Mouse (Mus musculus): ENCODE results near the gene Pbx3.

The Pbx3 gene

DNA sequence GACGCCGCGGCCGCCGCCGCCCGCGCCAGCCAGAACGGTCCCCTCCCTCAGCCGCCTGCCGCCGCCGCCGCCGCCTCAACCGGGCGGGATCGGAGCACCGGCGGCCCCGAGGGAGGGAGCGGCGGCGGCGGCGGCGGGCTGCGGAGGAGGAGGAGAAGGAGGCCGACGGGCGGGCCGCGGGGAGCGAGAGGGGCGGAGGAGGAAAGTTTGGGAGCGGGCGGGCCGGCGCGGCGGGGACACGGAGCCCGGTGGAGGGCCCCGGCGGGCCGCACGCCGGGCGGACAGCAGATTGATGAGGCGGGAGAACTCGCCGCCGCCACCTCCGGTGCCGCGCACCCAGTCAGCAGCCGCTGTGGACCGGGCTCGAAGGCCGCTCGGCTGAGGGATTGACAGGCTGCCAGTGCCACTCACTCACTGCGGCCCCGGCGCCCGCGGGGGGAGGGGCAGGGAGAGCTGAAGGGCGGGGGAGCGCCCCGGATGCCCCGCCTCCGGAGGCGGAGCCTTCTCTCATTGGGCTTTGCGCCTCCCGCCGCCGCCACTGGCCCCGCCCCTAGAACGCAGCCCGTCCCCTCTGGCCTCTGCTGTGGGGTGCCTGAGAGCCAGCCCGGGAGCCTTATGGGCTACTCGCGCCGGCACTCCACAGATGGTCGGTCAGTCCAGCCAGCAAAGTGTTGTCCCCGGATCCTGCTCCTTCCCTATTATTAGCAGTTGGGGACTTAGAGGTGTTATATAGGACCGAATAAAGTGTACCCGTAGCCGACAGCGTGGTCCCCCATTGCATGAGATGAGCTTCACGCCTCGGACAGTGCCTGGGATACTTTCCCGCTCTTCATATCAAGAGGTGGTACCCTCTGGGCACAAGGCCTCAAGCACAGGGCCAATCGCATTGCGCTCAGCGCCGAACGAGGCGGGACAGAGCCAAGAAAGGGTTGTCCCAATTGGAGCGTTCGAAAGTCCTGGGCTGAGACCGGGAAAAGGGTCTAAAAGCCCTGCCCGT lies at the start of gene Pbx3:
TSS of gene Pbx3 (minus strand) at position 838 of the 997 bp plus-strand sequence.
- DNase-seq (ENCODE audit: low spot score) = peak; percentile 92

GRCm38 (mm10) chr2:34420256-34420655 lies 47.3 kb upstream of the Pbx3 start:
- no peak for DNase-seq (ENCODE audit: low spot score)

GRCm38 (mm10) chr2:34409741-34410340 lies 36.9 kb upstream of the Pbx3 start:
- no peak for DNase-seq (ENCODE audit: low spot score)

DNA sequence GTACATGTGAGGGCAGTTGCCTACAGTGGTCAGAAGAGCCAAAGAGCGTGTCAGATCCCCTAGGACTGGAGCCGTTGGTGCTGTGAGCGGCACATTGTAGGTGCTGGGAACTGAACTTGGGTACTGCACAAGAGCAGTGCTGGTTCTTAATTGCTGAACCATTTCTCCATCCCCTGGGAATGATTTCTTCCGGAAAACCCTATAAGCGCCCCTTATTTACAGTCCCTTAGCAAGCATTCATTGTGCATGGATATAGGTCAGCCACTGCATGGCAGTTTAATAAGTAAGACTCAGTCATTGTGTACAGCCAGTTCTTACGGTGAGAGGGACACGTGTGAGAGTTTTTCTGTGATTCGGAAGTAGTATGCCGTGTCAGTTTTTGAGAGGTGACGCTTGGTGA lies 35.4 kb upstream of the Pbx3 start:
- DNase-seq (ENCODE audit: low spot score) = no peak

GRCm38 (mm10) chr2:34407596-34407995 lies 34.7 kb upstream of the Pbx3 start:
- no peak for DNase-seq (ENCODE audit: low spot score)

DNA sequence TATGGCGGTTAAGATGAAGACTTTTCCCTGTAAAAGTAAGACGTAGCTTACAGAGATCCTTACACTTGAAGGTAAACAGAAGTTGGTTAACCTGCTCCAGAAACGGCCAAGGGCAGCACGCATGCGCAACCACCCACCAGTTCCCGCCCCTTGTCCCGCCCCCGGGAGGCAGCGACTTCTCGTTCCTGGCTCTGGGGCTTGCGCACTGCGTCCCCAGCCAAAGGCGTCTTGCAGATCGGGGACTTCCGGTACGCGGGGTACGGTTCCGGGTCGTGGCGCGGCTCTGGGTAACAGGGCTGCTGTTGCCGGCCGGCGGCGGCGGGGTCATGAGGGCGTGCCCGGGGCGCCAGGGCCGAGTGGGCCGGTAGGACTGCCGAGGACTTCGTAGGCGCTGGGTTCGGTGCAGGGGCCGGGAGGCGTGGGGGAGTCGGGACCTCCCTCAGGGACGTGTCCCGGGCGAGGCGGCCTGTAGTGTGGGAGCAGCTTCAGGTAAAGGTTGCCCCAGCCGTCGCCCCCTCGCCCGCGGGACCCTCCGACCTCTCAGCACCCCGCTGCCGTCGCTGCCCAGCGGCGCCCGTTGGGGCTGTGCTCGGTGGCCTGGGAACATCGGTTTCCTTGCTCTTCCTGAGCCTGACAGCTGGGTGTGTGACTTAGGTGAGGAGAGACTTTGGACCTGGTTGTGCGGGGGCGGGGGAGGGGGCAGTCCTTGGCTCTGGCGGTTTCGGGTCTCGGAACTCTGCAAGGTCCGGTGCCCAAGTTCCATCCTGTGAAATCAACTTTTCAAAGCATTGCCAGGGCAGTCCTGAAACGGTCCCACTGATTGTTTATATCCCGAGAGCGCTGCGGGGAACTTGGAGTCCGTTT lies 33.9 kb upstream of the Pbx3 start, which contains the start of gene Mapkap1:
TSS of gene Mapkap1 (plus strand) at position 171 of the 864 bp plus-strand sequence.
- DNase-seq (ENCODE audit: low spot score) = peak; percentile 98

DNA sequence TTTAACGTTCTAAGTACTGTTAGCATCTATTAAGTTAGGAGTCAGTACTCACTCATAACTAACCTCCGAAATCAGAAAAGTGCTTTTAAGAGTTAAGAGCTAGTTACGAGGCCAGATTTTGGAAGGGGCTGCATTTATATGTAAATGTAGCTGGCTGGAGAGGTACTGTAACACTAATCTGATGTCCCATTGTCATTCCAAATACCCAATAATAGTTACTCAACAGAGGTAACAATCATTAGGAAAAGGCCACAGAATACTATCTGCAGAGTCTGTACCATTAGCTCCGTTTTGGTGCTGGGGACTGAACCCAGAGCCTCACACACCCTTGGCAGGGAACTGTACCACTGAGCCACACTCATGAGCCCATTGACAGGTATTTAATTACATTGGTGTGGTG lies 26.6 kb upstream of the Pbx3 start:
- no peak for DNase-seq (ENCODE audit: low spot score)

GRCm38 (mm10) chr2:34378930-34379329 lies 6.0 kb upstream of the Pbx3 start:
- DNase-seq (ENCODE audit: low spot score) = no peak

DNA sequence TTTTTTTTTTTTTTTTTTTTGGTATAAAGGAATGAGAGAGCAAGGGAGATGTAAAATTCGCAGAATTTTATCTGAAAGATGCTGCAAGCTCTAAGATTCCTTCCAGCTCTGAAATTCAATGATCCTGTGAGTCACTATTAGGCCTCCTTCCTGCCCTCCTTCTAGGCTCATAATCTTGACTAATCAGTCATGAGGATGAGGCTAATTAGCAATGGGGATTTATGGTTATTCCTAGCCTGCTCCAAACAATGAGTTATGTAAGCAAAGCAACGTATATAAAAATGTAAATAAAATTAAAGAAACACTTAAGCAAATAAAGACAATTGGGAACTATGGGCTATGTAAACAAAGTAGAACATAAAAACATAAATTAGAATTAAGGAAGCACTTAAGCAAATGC lies 1.4 kb upstream of the Pbx3 start:
- DNase-seq (ENCODE audit: low spot score) = peak; percentile 25

DNA sequence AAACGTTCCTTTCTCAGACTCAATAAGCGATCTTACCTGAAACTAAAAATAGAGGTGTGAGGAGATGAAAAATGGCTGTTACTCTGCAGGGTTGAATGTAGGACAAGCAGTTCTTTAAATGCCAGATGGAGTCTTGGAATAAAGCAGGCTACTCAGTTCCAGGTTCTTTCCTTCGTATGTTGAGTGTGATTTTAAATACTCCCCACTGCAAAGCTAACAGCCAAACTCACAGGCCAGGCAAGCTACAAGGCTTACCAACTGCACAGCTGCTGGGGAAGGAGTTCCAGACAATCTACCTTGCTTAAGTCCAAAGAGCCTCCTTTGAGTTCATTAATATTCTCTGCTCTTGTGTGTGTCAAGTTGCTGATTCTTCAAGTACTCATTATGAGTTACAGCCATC lies 944 bp upstream of the Pbx3 start:
- peak; percentile 14 for DNase-seq (ENCODE audit: low spot score)

- peak; percentile 62 for DNase-seq (ENCODE audit: low spot score)
These were observed 1.3 kb downstream of the Pbx3 start for GRCm38 (mm10) chr2:34371441-34372304.

- peak; percentile 34 for DNase-seq (ENCODE audit: low spot score)
These were observed 2.1 kb downstream of the Pbx3 start for GRCm38 (mm10) chr2:34370725-34371440.

DNA sequence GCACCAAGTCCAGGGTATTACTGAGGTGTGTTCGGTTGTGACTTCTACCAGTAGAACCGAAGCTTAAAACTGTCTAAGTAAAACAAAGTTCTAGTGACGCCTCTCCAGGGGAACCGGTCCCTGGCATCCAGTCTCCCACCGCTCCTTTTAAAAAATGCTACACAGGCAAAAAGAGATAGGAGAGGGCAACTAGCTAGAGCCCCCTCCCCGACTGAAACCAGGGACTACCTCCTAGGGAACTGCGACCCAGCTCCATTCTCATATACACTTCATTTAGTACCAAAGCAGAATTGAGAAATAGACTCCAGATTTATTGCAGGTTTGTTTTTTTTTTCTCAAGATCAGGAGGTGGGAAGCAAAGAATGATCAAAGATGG lies 2.6 kb downstream of the Pbx3 start:
- no peak for DNase-seq (ENCODE audit: low spot score)

DNA sequence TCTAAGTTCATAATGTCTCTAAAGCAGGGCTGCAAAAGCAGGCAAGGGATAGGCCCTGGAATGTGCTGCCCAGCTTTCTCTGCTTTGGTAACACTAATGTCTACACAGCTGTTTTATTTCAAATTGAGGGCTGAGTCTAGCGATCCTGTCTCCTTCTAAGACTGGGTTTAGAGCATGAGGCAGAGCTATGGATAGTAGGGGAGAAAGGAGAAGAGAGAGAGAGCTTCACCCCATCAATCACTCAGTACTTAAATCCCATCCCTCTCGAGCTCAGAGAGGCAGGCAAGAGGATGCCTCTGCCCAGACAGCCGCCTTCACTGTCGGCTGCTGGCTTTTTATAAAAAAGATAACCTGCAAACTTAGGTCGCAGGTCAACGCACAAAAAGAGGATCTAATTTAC lies 4.5 kb downstream of the Pbx3 start:
- no peak for DNase-seq (ENCODE audit: low spot score)

DNA sequence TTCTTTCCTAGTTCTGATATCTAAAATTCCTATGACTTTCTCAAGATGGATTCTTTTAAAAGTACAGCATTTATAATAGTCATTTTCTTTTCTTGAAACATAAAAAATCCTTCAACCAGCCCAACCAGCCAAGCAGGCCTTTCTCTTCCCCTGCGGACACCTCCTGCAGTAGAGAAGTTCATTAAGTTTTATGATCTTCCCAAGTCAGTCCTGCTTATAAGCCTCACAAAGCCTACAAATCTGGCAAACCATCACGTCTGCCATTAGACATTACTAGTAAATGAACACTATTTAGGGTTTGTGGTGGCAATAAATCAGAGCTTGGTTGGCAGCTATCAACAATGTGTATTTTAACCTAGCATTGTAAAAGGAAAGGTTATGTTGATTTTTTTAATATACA lies 5.9 kb downstream of the Pbx3 start:
- DNase-seq (ENCODE audit: low spot score) = no peak

GRCm38 (mm10) chr2:34363678-34364077 lies 9.3 kb downstream of the Pbx3 start:
- peak; percentile 30 for DNase-seq (ENCODE audit: low spot score)

DNA sequence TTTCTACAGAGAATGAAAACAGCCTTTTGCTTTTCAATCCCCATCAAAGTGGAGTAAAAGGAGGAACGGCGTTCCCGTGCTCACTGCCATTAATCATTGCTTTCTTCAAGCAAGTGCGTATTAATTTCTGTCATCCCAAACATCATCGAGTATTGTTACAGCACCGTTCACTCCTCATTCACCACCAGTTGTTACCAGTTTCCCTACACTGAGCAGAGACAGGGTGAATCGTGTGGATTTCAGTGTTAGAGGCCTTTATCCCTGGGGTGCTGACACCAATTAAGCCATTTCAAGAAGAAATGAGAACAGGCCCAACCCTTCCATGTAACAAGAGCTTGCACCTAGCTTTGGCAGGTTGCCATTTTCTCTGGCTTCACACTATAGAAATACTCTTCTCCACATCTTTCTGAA lies 17.1 kb downstream of the Pbx3 start:
- peak; percentile 47 for DNase-seq (ENCODE audit: low spot score)

DNA sequence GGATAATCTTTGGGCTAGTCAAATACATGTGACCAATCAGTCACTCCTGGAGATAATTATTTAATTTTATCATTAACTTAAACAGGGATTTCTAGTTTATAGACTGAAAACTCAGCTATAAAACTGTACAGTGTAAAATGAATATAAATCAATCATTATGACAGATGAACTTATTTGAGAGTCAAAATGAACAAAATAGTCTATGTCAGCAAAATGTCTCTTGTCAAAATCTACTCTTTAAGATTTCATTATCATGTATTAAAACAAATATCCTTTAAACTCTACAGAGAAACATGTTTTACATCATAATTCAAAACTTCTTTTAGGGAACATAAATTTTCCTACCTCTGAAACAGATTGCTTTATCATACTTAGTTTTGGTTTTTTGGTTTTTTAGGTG lies 20.9 kb downstream of the Pbx3 start:
- no peak for DNase-seq (ENCODE audit: low spot score)

DNA sequence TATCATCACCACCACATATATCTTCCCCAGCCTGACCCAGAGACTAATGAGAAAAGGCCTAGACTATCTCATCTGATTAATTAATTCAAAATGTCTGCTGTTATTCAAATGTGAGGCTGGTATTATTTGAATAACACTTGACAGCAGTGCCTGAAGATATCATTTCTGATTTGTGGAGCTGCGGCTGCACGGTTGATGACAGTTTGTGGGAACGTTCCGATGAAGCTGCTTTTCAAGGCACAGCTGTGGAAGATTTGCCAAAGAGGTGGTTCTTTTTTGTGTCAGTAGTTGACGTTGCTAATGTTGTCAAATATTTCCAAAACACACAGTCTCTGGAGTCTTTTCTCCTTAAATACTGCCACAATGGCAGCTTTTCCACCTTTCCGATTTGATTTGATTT lies 25.8 kb downstream of the Pbx3 start:
- DNase-seq (ENCODE audit: low spot score) = peak; percentile 22

DNA sequence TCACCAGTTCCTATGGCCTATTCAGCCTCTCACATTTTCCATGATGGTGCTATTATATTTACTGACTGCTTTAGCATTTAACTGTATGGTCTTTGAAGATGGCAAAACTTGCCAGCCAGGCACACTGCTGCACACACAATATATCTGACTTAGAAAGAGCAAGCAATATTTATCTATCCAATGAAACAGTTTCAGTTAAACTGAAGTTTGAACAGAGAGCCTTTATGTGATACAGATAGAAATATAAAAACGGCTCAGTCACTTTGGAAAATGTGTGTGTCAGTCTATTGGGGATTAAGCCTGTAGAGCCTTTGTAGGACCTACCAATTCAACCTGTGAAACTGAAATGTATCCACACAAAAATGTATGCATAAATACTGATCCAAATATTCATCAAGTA lies 74.3 kb downstream of the Pbx3 start:
- no peak for DNase-seq (ENCODE audit: low spot score)

DNA sequence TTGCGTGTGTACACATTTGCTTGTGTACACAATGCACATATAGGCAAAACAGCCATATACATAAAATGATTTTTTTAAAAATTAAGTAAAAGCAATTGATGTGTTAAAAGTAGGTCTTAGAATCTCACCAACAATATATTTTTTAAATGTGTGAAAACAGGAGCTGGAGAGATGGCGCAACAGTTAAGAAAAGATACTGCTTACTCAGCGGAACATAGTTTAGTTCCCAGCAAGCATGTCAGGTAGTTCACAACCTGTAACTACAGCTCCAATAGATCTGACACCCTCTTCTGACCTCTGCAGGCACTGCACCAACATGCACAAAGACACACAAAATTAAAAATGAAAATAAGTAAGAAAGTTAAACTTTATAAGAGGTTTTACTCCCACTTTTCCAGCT lies 74.7 kb downstream of the Pbx3 start:
- no peak for DNase-seq (ENCODE audit: low spot score)
